ENCODE assay signal across 27 mouse cellular contexts in the genomic region with DNA sequence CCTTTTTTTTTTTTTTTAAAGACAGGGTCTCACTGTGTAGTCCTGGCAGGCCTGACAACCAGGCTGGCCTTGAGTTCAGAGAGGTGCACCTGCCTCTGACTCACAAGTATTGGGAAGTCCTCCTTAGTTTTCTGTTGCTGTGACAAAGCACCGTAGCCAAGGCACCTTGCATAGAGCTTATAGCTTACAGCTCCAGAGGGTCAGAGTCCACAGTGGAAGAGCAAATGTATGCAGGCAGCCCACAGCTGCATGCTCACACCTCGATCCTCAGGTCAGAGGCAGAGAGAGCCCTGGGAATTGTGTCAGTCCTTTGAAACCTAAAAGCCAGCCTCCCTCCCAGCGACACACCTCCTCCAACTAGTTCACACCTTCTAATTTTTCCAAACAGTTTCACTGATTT. TPM values are rescaled to one million over a fixed set of nuclear protein-coding genes. Genes with fewer than 3 reads are reported as not detected.
"Had no signal": no experiment of that assay in that cellular context is flagged by ENCODE, and none has a peak within 500 bp of the region (broad histone marks: within the 10 kb centered on the region; RNA-seq: fewer than 3 reads in every experiment).

No protein-coding gene starts in this region.

- H3K27me3 ChIP-seq: midbrain, embryonic 13.5 days; midbrain, embryonic 15.5 days; neural tube, embryonic 13.5 days; neural tube, embryonic 15.5 days had no signal

- H3K9ac ChIP-seq: lung, embryonic 14.5 days; midbrain, embryonic 13.5 days; midbrain, embryonic 15.5 days; neural tube, embryonic 13.5 days; neural tube, embryonic 15.5 days had no signal

- H3K36me3 ChIP-seq: midbrain, embryonic 13.5 days; midbrain, embryonic 15.5 days; neural tube, embryonic 13.5 days; neural tube, embryonic 15.5 days had no signal

- H3K27ac ChIP-seq: midbrain, embryonic 13.5 days; midbrain, embryonic 15.5 days; neural tube, embryonic 13.5 days; neural tube, embryonic 15.5 days had no signal

- H3K4me1 ChIP-seq: midbrain, embryonic 13.5 days; midbrain, embryonic 15.5 days; neural tube, embryonic 13.5 days had no signal

- H3K4me3 ChIP-seq: megakaryocyte, embryonic 14.5 days; midbrain, embryonic 13.5 days; midbrain, embryonic 15.5 days; myocyte; neural tube, embryonic 13.5 days; neural tube, embryonic 15.5 days had no signal

- H3K9me3 ChIP-seq: megakaryocyte, embryonic 14.5 days; midbrain, embryonic 13.5 days; midbrain, embryonic 15.5 days; neural tube, embryonic 13.5 days; neural tube, embryonic 15.5 days had no signal

- ATAC-seq: midbrain, embryonic 13.5 days; midbrain, embryonic 15.5 days had no signal

- H3K4me2 ChIP-seq: lung, embryonic 14.5 days; midbrain, embryonic 11.5 days; midbrain, embryonic 13.5 days; midbrain, embryonic 15.5 days; neural tube, embryonic 13.5 days; neural tube, embryonic 15.5 days had no signal

- DNase-seq: lung, adult 18-20 months; lung, embryonic 14.5 days; lung, postnatal 10 days; lung, postnatal 4 days; retina, postnatal 1 day; right cerebral cortex, adult 18-20 months; right cerebral cortex, postnatal 25 days; right cerebral cortex, postnatal 4 days; spleen, adult 18-20 months; thymus, adult 2 months; thymus, postnatal 25 days; thymus, postnatal 4 days had no signal

RNA-seq across cellular contexts. Expression of a gene that starts 60.0 kb away (rescaled TPM):
- total RNA-seq: midbrain, postnatal 0 days had no signal
- polyA plus RNA-seq: liver, embryonic 16.5 days; lung, embryonic 14.5 days; lung, embryonic 16.5 days; midbrain, embryonic 11.5 days; midbrain, embryonic 13.5 days; midbrain, embryonic 15.5 days; midbrain, postnatal 0 days; myocyte; neural tube, embryonic 11.5 days; neural tube, embryonic 13.5 days; neural tube, embryonic 15.5 days; small intestine, adult 2 months; stomach, embryonic 14.5 days; stomach, embryonic 16.5 days; thymus, adult 2 months; urinary bladder, adult 2 months had no signal
